Mouse (Mus musculus) right cerebral cortex, adult 18-20 months (tissue): Measurements from ENCODE around the gene Gm49358.

Source experiments
- DNase-seq: peaks from one replicate; pipeline ENCODE4 v3.0.0; 2022; ENCODE audit warnings: mixed read lengths

Gene Gm49358

GRCm38 (mm10) chr10:86814292-86815131 is 50.7 kb downstream of the Gm49358 start:
- DNase-seq = no peak

GRCm38 (mm10) chr10:86815133-86815532 is 51.4 kb downstream of the Gm49358 start:
- DNase-seq = no peak

- DNase-seq = no peak
These were observed 55.9 kb downstream of the Gm49358 start for GRCm38 (mm10) chr10:86819649-86820165.

GRCm38 (mm10) chr10:86821014-86821413 is 57.2 kb downstream of the Gm49358 start:
- DNase-seq = peak; percentile 30

- DNase-seq = no peak
These were observed 60.3 kb downstream of the Gm49358 start for GRCm38 (mm10) chr10:86824093-86824492.

GRCm38 (mm10) chr10:86824871-86825270 is 61.1 kb downstream of the Gm49358 start:
- DNase-seq = no peak

GRCm38 (mm10) chr10:86825871-86826522 is 62.2 kb downstream of the Gm49358 start:
- no peak for DNase-seq

- DNase-seq = no peak
These were observed 63.2 kb downstream of the Gm49358 start for GRCm38 (mm10) chr10:86826929-86827328.

- no peak for DNase-seq
These were observed 64.7 kb downstream of the Gm49358 start for GRCm38 (mm10) chr10:86828221-86829135.

GRCm38 (mm10) chr10:86829515-86829914 is 65.7 kb downstream of the Gm49358 start:
- DNase-seq = no peak

- no peak for DNase-seq
These were observed 73.0 kb downstream of the Gm49358 start for GRCm38 (mm10) chr10:86836784-86837183.

- DNase-seq = no peak
These were observed 75.1 kb downstream of the Gm49358 start for GRCm38 (mm10) chr10:86838827-86839226.

GRCm38 (mm10) chr10:86842659-86843058 is 78.9 kb downstream of the Gm49358 start:
- DNase-seq = no peak

- no peak for DNase-seq
These were observed 83.2 kb downstream of the Gm49358 start for GRCm38 (mm10) chr10:86846926-86847467.

GRCm38 (mm10) chr10:86849087-86849486 is 85.3 kb downstream of the Gm49358 start:
- DNase-seq = no peak

- DNase-seq = no peak
These were observed 85.7 kb downstream of the Gm49358 start for GRCm38 (mm10) chr10:86849508-86849907.

- DNase-seq = no peak
These were observed 88.4 kb downstream of the Gm49358 start for GRCm38 (mm10) chr10:86852160-86852559.

- no peak for DNase-seq
These were observed 89.7 kb downstream of the Gm49358 start for GRCm38 (mm10) chr10:86853433-86853832.

- no peak for DNase-seq
These were observed 96.6 kb downstream of the Gm49358 start for GRCm38 (mm10) chr10:86860396-86860795.

GRCm38 (mm10) chr10:86862496-86862895 is 98.7 kb downstream of the Gm49358 start:
- no peak for DNase-seq

- no peak for DNase-seq
These were observed 99.7 kb downstream of the Gm49358 start for GRCm38 (mm10) chr10:86863429-86863828.

- no peak for DNase-seq
These were observed 108.3 kb downstream of the Gm49358 start for GRCm38 (mm10) chr10:86872121-86872520.

GRCm38 (mm10) chr10:86872591-86872990 is 108.8 kb downstream of the Gm49358 start:
- DNase-seq = no peak
